Mouse (Mus musculus) liver, embryonic 16.5 days (tissue): ENCODE results near the gene Lrrc57. TPM values are rescaled to one million over a fixed set of nuclear protein-coding genes. Genes with fewer than 3 reads are reported as not detected.
"Not testable (repeated sequence)": the region's sequence is repeated elsewhere in the genome, so short reads cannot be mapped to it uniquely, and the experiment has no call there.

Experiments
- ATAC-seq: fragments of 200-750 bp; cut with Nextera tagmentation; 2 replicates; pipeline ENCODE4 v1.8.0; 2017; ENCODE audit warnings: low read depth, mild to moderate bottlenecking, moderate number of reproducible peaks, moderate library complexity
- H3K27ac ChIP-seq: fragments of 300-500 bp; sonication (generic); 2 replicates; pipeline ENCODE4 v1.5.1; 2014; ENCODE audit warnings: mild to moderate bottlenecking, low read length
- H3K27me3 ChIP-seq: fragments of 300-500 bp; sonication (generic); 2 replicates; pipeline ENCODE4 v1.6.1; 2014; ENCODE audit warnings: low read depth, low read length, mixed read lengths; ENCODE audit not compliant: control insufficient read depth, insufficient read depth
- H3K36me3 ChIP-seq: fragments of 300-500 bp; sonication (generic); 2 replicates; pipeline ENCODE4 v1.6.1; 2014; ENCODE audit warnings: mild to moderate bottlenecking; ENCODE audit not compliant: control insufficient read depth, insufficient read depth
- H3K4me1 ChIP-seq: fragments of 300-500 bp; sonication (generic); 2 replicates; pipeline ENCODE4 v1.6.1; 2014; ENCODE audit warnings: low read depth, low read length, mixed read lengths; ENCODE audit not compliant: control insufficient read depth
- H3K4me2 ChIP-seq: fragments of 300-500 bp; sonication (generic); 2 replicates; pipeline ENCODE4 v1.6.1; 2014; ENCODE audit warnings: low read depth, low read length, mixed read lengths
- H3K4me3 ChIP-seq: fragments of 300-500 bp; sonication (generic); 2 replicates; pipeline ENCODE4 v1.5.1; 2014; ENCODE audit warnings: low read depth, mild to moderate bottlenecking, low read length
- H3K9ac ChIP-seq: fragments of 300-500 bp; sonication (generic); 2 replicates; pipeline ENCODE4 v1.6.1; 2014; ENCODE audit warnings: low read depth, low read length
- H3K9me3 ChIP-seq: fragments of 300-500 bp; sonication (generic); replicated peaks from 2 replicates; pipeline ENCODE4 v1.6.1; 2016; ENCODE audit warnings: low read length; ENCODE audit not compliant: control insufficient read depth
- WGBS: fragments of 180-500 bp; shearing (Covaris S2); extraction: QIAGEN DNeasy Blood & Tissue Kit; methylation state at CpG from one replicate; pipeline ENCODE4 v1.1.7; 2014; ENCODE audit not compliant: insufficient replicate concordance; 5-methylcytosine and 5-hydroxymethylcytosine counted together
- polyA plus RNA-seq: library from polyadenylated mRNA; unstranded; fragments of >200 nt; fragmentation: Nextera tagmentation; extraction: Ambion mirVana; gene quantifications from 2 replicates; pipeline ENCODE4 v1.2.1, GENCODE M21; 2015

The Lrrc57 gene
- polyA plus RNA-seq, 1 experiment from 2014 or later: 11.4 TPM

DNA sequence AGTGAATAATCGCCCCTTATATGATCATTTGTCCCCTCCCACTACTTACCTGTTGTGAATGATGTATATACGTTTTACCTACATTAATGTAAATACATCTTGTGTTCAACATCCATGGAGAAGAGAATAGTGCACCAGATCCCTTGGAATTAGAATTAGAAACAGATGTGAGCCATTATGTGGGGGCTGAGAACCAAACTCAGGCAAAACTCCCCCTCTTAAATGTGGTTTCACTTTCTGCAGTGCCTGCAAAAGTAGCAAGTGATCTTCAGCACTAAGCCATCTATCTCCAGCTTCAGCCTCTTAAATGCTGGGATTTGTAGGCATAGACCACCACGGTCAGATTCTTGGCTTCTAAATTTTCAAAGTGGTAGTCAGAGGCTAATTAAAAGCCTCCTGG is 34.2 kb downstream of the Lrrc57 start:
- peaks cover 21% of the 10 kb centered on the region for H3K4me1 ChIP-seq
- no peak overlapping the region for H3K4me2 ChIP-seq
- 0 out of 2 replicates have a peak overlapping the region, but pooled peaks have one; percentile 17 for H3K27ac ChIP-seq
- H3K36me3 ChIP-seq: no peaks in the 10 kb centered on the region
- no peaks in the 10 kb centered on the region for H3K9me3 ChIP-seq
- 68% methylated on average over 3 of the region's 3 CpGs for WGBS
- H3K9ac ChIP-seq: no peak overlapping the region
- ATAC-seq: no peak
- H3K4me3 ChIP-seq: no peak overlapping the region
- no peaks in the 10 kb centered on the region for H3K27me3 ChIP-seq

DNA sequence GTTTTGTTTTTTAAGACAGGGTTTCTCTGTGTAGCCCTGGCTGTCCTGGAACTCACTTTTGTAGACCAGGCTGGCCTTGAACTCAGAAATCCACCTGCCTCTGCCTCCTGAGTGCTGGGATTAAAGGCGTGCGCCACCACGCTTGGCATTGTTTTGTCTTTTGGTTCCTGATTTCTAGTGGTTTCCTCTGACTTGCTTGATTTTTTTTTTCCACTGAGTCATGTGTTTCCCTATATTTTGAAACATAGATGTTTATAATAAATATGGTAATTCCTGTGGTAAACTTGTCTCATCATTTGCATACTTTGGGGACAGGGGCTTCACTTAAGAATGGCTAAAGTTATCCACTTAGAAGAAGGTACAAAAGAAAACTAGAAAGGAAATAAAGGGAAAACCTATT is 37.2 kb downstream of the Lrrc57 start:
- H3K4me3 ChIP-seq, H3K27me3 ChIP-seq, H3K9me3 ChIP-seq, H3K36me3 ChIP-seq, H3K4me2 ChIP-seq, H3K27ac ChIP-seq, ATAC-seq, H3K9ac ChIP-seq: not testable (repeated sequence)
- 83% methylated on average over 3 of the region's 3 CpGs for WGBS
- peaks cover 21% of the 10 kb centered on the region for H3K4me1 ChIP-seq

DNA sequence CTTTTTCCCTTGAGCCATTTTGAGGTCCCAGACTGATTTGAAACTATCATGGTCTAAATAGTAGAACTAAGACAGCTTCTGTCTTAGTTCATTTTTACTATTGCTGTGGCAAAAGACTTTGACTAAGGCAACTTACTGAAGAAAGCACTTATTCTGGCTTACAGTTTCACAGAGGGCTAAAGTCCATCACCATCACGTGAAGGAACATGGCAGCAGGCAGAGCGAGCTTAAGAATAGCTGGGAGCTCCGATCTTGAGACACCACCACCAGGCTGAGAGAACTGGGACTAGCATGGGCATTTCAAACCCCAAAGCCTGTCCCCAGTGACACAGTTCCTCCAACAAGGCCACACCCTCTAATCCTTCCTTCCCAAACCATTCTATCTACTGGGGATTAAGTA is 38.2 kb downstream of the Lrrc57 start:
- no peaks in the 10 kb centered on the region for H3K9me3 ChIP-seq
- H3K4me1 ChIP-seq: peaks cover 22% of the 10 kb centered on the region
- no peak overlapping the region for H3K9ac ChIP-seq
- H3K36me3 ChIP-seq: no peaks in the 10 kb centered on the region
- WGBS: 80% methylated on average over 3 of the region's 3 CpGs
- no peak for ATAC-seq
- H3K4me2 ChIP-seq: no peak overlapping the region
- H3K27me3 ChIP-seq: no peaks in the 10 kb centered on the region
- no peak overlapping the region for H3K4me3 ChIP-seq
- H3K27ac ChIP-seq: no peak overlapping the region

DNA sequence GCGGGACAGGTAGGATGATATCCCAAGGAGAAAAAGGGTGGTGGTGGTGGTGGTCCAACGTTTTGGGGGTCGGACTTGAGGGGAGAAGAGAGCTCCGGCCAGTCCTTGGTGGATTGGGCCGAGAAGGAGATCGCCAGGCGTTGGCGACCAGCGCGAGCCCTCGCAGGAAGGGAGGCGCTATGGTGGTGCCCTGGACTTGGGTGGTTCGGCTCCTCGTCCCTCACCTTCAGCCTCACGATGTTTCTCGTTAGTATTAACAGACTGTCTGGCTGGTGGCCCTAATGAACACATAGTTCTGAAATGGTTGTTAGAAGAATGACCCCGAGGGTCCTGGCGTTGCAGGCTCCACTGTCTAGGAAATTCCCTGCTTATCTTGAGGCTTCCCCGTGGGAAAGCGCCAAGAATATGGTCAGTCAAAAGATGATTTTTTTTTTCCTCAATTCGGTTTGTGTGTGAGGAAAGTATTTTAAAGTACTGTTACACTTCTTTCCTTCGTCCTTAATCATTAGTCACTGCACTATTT is 41.5 kb downstream of the Lrrc57 start:
- Histone ChIP-seq H3K27ac (peak overlapping the region; percentile 85), H3K4me2 (peak overlapping the region; percentile 92), H3K9ac (peak overlapping the region; percentile 86), H3K4me1 (peaks cover 26% of the 10 kb centered on the region), H3K27me3 (no peaks in the 10 kb centered on the region), H3K4me3 (peak overlapping the region; percentile 85), H3K36me3 (no peaks in the 10 kb centered on the region), H3K9me3 (no peaks in the 10 kb centered on the region)
- WGBS: under 1% methylated on average over 22 of the region's 22 CpGs
- ATAC-seq: peak; percentile 63

DNA sequence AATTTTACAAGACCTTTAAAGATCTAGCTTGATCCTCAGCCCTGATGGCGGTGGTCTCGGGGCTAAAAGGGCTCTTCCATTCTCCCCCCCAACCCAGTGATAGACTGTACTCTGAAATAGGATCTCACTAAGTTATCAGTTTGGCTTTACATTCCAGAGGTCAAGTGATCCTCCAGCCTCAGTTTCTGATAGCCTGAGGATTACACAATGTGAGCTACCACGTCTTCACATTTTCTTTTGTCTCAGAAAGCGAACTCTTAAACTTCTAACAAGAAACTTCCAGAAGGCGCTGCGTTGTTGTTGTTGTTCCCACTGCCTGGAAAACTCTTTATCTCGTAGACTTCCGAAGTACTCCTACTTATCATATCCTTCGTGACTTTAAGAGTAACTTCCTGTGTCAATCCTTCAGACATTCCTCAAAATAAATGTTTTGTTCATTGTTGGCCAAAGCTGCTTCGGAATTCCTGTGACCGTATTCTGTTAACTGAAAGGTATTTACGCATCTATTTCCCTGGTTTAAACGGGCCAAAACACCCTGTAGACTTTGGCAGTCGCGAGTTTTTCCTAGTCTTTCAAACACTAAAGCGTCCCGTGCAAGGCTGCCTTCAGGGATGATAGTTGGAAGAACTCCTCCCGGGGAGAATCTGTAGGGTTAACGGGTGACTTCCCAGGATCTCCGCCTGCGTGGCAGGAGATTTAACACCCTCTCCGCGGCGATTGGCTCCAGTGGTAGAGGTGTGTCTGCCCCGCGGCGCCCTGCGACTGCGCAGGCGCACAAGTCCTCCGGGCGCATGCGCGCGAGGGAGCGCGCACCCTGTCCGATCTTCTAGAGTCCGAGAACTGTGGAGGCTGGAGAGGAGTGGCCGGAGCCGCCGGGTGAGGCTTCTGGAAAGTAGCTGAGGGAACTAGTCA is 42.2 kb downstream of the Lrrc57 start, which contains the start of gene Snap23:
Snap23 (plus strand) TSS at position 786 of the 912 bp plus-strand sequence.
- no peaks in the 10 kb centered on the region for H3K9me3 ChIP-seq
- H3K27ac ChIP-seq: peak within 1 kb of the TSS; percentile 89
- H3K36me3 ChIP-seq: no peaks in the 10 kb centered on the region
- under 1% methylated on average over 42 of the region's 42 CpGs for WGBS
- no peaks in the 10 kb centered on the region for H3K27me3 ChIP-seq
- peak within 1 kb of the TSS; percentile 85 for H3K4me3 ChIP-seq
- peaks cover 28% of the 10 kb centered on the region for H3K4me1 ChIP-seq
- H3K9ac ChIP-seq: peak within 1 kb of the TSS; percentile 86
- peak within 1 kb of the TSS; percentile 92 for H3K4me2 ChIP-seq
- ATAC-seq: peak; percentile 95

DNA sequence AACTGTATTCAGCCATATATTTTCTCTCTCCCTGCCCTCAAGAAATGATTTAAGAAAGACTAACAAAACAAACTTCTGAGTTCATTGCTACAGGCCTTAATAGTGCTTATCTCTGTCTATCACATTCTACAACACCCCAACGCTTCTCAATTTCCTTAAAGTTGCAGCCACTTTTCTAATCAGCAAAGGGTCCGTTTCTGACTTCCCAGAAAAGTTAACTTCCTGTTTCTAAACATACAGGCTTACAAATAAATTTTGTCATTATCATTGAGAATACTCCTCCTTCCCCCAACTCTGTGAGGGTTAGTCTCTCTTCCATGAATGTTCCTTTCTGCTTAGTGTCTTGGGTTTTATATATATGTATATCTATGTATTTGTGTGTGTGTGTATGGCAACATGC is 44.0 kb downstream of the Lrrc57 start:
- Histone ChIP-seq H3K4me2 (no peak overlapping the region), H3K9ac (no peak overlapping the region), H3K4me3 (no peak overlapping the region), H3K36me3 (no peaks in the 10 kb centered on the region), H3K9me3 (no peaks in the 10 kb centered on the region), H3K27me3 (no peaks in the 10 kb centered on the region), H3K4me1 (peaks cover 28% of the 10 kb centered on the region), H3K27ac (peak overlapping the region; percentile 46)
- no peak for ATAC-seq
- 21% methylated on average over 2 of the region's 2 CpGs for WGBS

DNA sequence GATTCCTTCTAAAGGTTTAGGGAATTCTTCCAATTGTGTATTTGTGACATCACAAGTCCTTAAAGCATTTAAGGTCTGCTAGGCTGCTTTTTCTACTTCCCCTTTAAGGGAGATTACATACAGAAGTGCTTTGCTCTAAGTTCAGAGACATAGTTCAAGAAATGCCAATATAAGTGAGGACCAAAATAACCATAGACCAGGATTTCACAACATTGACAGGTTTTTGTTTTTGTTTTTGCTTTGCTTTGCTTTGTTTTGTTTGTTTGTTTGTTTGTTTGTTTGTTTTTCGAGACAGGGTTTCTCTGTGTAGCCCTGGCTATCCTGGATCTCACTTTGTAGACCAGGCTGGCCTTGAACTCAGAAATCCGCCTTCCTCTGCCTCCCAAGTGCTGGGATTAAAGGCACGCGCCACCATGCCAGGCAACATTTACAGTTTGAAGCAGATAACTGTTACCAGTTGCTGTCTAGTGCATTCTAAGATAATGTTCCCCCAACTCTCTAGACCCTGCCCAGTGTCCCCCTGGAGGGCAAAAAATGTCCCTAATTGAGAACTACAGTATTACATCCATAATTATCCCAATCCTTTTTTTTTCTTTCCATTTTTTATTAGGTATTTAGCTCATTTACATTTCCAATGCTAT is 44.7 kb downstream of the Lrrc57 start:
- H3K4me1 ChIP-seq: peaks cover 28% of the 10 kb centered on the region
- H3K4me2 ChIP-seq, H3K9me3 ChIP-seq, H3K4me3 ChIP-seq, H3K27me3 ChIP-seq, ATAC-seq, H3K9ac ChIP-seq, H3K36me3 ChIP-seq: not testable (repeated sequence)
- peak overlapping the region; percentile 24; the same call in 1 of the 2 replicates for H3K27ac ChIP-seq
- 44% methylated on average over 4 of the region's 4 CpGs for WGBS

DNA sequence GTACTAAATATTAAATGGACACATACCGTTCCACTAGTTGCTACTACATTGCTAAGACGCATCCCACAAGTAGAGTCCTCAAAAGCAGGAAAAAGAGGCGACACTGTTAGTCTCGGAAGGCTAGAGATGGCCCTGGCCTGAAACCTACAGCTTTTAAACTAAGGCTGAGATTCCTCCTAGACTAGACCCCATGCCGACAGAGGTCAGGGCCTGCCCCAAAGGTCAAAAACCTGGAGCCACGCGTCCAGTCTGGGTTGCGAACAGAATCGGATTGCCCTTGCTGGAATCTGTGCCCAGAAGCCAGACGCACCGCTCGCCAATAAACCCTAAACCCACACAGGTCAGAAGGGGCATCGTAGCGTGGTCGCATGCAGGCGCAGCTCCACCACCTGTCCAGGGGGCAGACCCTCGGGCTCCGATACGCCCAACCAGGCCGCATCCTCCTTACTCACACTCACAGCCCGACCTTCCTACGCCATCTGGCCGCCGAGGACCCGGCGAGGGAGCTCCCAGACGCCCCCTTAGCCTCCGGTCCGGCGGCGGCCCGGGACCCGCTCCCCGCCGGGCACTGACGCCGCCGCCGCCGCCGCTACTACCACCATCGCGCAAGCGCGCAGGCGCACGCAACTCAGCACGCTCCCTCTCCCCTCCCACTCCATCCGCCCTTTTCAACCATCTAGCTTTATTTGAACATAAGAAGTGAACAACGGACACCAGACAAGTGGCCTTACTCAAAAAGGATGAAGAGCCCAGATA is 45.9 kb downstream of the Lrrc57 start, which contains the start of gene Zfp106:
Zfp106 (minus strand) TSS at position 609 of the 756 bp plus-strand sequence.
- under 1% methylated on average over 44 of the region's 50 CpGs for WGBS
- H3K27me3 ChIP-seq: no peaks in the 10 kb centered on the region
- H3K9me3 ChIP-seq: no peaks in the 10 kb centered on the region
- H3K36me3 ChIP-seq: no peaks in the 10 kb centered on the region
- H3K4me1 ChIP-seq: peaks cover 21% of the 10 kb centered on the region
- ATAC-seq: peak; percentile 62
- peak within 1 kb of the TSS; percentile 97 for H3K9ac ChIP-seq
- peak within 1 kb of the TSS; percentile 85 for H3K4me2 ChIP-seq
- H3K4me3 ChIP-seq: peak within 1 kb of the TSS; percentile 93
- peak within 1 kb of the TSS; percentile 66 for H3K27ac ChIP-seq
